Mouse (Mus musculus): ENCODE data around the gene Ccdc9b. TPM values are rescaled to one million over a fixed set of nuclear protein-coding genes. Genes with fewer than 3 reads are reported as not detected.

Ccdc9b gene
- total and polyA plus RNA-seq, 3 experiments, result not detected

DNA sequence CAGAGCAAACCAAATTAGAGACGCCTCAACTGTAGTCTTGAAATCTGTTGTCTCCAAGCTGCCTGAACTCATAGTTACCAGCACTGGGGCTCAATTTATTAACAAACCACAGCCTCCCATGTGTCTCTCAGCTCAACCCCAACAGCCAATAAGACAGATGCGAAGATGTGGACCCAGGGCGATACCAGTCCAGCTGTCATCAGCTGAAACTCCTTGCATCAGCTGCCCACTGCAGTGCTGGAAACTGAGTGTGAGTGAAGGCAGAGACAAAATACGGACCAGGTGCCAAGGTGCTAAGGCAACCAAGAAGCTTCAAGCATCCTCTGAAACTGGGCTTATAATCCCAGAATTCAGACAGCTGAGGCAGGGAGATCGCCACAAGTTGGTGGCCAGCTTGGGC, 30.5 kb downstream of the Ccdc9b start:
- Histone ChIP-seq H3K4me3 (replicated peaks in 1 of 3; ENCODE audit: low read depth in 2 of 3, low read length in 2 of 3, poor library complexity in 1 of 3) (no peak overlapping the region), H3K27ac (ENCODE audit: insufficient read depth, low read depth) (no peak overlapping the region), H3K36me3 (replicated peaks in 1 of 2; ENCODE audit: control insufficient read depth in 1 of 2, insufficient read depth in 1 of 2, low read length in 1 of 2) (no peaks in the 10 kb centered on the region), H3K9me3 (replicated peaks; ENCODE audit: low read length) (no peaks in the 10 kb centered on the region), H3K9ac (ENCODE audit: insufficient read depth, low read depth) (no peak overlapping the region), H3K27me3 (replicated peaks) (peaks cover 12% of the 10 kb centered on the region), H3K4me2 (ENCODE audit: insufficient read depth, low read depth, poor library complexity, severe bottlenecking) (no peak overlapping the region), H3K79me2 (replicated peaks; ENCODE audit: control insufficient read depth, extremely low read depth, insufficient read depth, poor library complexity, severe bottlenecking) (no peaks in the 10 kb centered on the region), H3K4me1 (ENCODE audit: control insufficient read depth in 1 of 2, insufficient read depth in 2 of 2) (peaks cover 12 to 32% of the 10 kb centered on the region in 2 experiments; a peak in 3 of 4 replicates)
- no peak for DNase-seq (ENCODE audit: extremely low read depth)
- dilution Hi-C loops (cut with MboI; ENCODE audit: extremely low pct_ligation_motif_present, extremely low pct_unique_long_range_greater_than_20kb, low sequenced_read_pairs) (no loop called here), in situ Hi-C loops (cut with MboI; ENCODE audit: low pct_ligation_motif_present, low pct_unique_long_range_greater_than_20kb, low sequenced_read_pairs) (loop anchor here (10.0 to 25.0 kb wide), 2 partner anchors 87 to 245 kb away; partner anchors contain the start of gene Srp14)
- TF ChIP-seq BHLHE40 (IDR thresholded peaks at IDR 0.05; ENCODE audit: low read depth, low read length) (peak; percentile 49; the same call in 1 of the 2 replicates), GABPA (IDR thresholded peaks at IDR 0.05; ENCODE audit: insufficient replicate concordance, low read depth, low read length) (no peak), KAT2A (IDR thresholded peaks at IDR 0.05; ENCODE audit: insufficient replicate concordance, low read length) (no peak), ZKSCAN1 (IDR thresholded peaks at IDR 0.05; ENCODE audit: borderline replicate concordance, low read depth, low read length) (no peak)

DNA sequence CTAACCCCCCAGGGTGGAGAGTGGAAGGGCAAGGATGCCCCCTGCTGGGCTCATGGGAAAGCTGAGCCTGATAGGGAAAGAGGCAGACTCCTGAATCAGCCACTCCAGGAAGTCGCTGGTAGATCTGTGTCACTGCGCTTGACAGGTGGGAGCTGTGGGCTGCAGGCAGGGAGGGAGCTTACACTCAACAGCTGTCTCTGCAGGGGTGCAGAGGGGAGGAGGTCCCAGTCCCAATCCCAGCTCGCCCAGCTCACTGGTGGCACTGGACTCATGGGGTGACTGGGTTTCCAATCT, 31.9 kb downstream of the Ccdc9b start:
- in situ Hi-C loops (cut with MboI; ENCODE audit: low pct_ligation_motif_present, low pct_unique_long_range_greater_than_20kb, low sequenced_read_pairs), result loop anchor here (10.0 to 25.0 kb wide), 2 partner anchors 86 to 243 kb away; partner anchors contain the start of gene Srp14
- peak; percentile 66 for DNase-seq (ENCODE audit: extremely low read depth)
- Histone ChIP-seq H3K4me3 (replicated peaks in 1 of 3; ENCODE audit: low read depth in 2 of 3, low read length in 2 of 3, poor library complexity in 1 of 3) (no peak overlapping the region), H3K36me3 (replicated peaks in 1 of 2; ENCODE audit: control insufficient read depth in 1 of 2, insufficient read depth in 1 of 2, low read length in 1 of 2) (peaks cover 0 to 5% of the 10 kb centered on the region in 2 experiments), H3K9ac (ENCODE audit: insufficient read depth, low read depth) (no peak overlapping the region), H3K27ac (ENCODE audit: insufficient read depth, low read depth) (no peak overlapping the region), H3K27me3 (replicated peaks) (peaks cover 8% of the 10 kb centered on the region), H3K9me3 (replicated peaks; ENCODE audit: low read length) (no peaks in the 10 kb centered on the region), H3K4me1 (ENCODE audit: control insufficient read depth in 1 of 2, insufficient read depth in 2 of 2) (peaks cover 16 to 46% of the 10 kb centered on the region in 2 experiments; a peak in 3 of 4 replicates), H3K4me2 (ENCODE audit: insufficient read depth, low read depth, poor library complexity, severe bottlenecking) (no peak overlapping the region), H3K79me2 (replicated peaks; ENCODE audit: control insufficient read depth, extremely low read depth, insufficient read depth, poor library complexity, severe bottlenecking) (no peaks in the 10 kb centered on the region)
- TF ChIP-seq SMC3 (IDR thresholded peaks at IDR 0.05; ENCODE audit: low read depth, low read length) (peak; percentile 86), MAZ (IDR thresholded peaks at IDR 0.05; ENCODE audit: low read depth, low read length) (0 out of 2 replicates have a peak, but pooled peaks have one; percentile 36), ELF1 (IDR thresholded peaks at IDR 0.05; ENCODE audit: low read depth, low read length) (peak; percentile 59; the same call in 1 of the 2 replicates), CTCF (conservative IDR thresholded peaks at IDR 0.05 in 1 of 2, IDR thresholded peaks at IDR 0.05 in 1 of 2; ENCODE audit: low read depth in 2 of 2, low read length in 2 of 2) (peak; percentile 27 to 92; a peak in 2 of 4 replicates), JUND (conservative IDR thresholded peaks at IDR 0.05; ENCODE audit: low read depth, low read length) (no peak), MXI1 (IDR thresholded peaks at IDR 0.05; ENCODE audit: low read depth, low read length) (no peak), USF2 (conservative IDR thresholded peaks at IDR 0.05; ENCODE audit: low read depth, low read length) (no peak), RAD21 (IDR thresholded peaks at IDR 0.05; ENCODE audit: low read depth, low read length) (peak; percentile 84), SIN3A (IDR thresholded peaks at IDR 0.05; ENCODE audit: low read length) (no peak), ZC3H11A (IDR thresholded peaks at IDR 0.05; ENCODE audit: low read depth, low read length) (peak; percentile 12; the same call in 1 of the 2 replicates)
- dilution Hi-C loops (cut with MboI; ENCODE audit: extremely low pct_ligation_motif_present, extremely low pct_unique_long_range_greater_than_20kb, low sequenced_read_pairs), result no loop called here

All from CH12.LX (cell line).